Mouse (Mus musculus) 416B (cell line): ENCODE results near the gene Zfp563.

Source experiments
- DNase-seq: peaks from one replicate; pipeline ENCODE4 v3.0.0; 2011; ENCODE audit warnings: low read depth

Zfp563 gene

DNA sequence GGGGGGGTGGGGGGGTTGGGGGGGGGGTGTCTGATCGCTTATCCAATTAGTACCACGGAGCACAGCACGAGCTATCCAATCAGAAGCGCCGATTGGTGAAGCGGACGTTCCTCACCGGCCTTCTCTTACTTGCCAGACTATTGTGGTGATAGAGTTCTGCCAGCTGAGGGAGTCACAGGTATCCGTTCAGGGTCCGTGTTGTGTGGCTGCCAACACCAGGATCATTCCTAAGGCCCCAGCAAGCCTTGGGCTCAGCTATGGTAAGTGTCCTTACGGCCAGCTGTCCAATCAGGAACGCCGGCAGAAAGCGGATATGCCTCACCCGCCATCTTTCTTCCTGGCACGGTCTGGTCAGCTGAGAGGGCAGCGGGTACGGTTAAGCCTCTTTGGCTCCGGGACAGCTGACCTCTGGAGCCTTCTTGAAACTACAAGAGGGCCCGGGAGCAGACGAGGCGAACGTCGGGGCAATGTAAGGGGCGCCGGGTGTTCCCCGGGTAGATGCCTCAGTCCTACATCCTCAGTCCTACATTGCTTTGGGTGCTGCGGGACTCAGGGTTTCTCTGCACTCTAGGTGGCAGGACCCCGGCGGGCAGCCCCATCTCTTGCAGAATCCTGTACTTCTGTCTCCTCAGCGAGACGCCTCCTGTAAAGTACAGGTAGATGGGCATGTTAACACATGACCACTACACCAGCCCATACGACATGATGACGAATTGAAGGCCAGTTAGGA is at the start of gene Zfp563:
TSS of gene Zfp563 (plus strand) at position 91 of the 730 bp plus-strand sequence.
- peak; percentile 92 for DNase-seq

DNA sequence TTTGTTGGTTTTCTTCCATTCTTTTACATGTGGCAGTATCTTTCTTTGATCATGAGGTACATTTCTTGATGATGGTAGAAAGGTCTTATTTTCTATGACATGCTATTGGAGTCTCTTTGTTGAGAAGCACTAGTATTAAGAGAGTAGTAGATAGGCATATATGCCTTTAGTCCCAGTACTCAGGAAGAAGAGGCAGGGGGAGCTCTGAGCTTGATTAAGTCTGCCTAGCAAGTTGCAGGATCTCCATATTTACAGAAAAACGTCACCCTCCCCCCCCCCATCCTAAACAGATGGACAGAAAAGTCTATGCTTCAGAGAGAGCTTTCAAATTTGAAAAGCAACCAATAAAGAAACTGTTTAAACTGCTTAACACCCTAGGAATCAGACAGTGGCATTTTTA is 30.3 kb upstream of the Zfp563 start:
- DNase-seq = peak; percentile 39

DNA sequence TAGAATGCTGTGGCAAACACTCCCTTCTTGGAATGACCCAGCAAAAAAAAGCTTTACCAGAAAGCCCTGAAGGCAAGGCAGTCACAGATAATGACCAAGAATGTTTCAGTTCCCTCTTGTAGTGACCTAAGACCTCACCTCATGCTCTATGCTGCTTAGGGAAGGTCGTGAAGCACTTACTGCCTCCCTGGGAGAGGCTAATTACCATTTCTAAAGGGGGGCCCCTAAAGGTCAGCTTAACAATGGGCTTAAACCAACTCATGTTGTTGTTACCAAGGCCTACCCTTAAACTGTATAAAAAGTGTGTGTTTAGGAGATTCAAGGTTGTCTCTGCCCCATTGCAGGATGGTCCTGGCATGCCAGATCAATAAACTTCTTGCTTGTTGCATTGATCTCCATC is 26.1 kb upstream of the Zfp563 start:
- DNase-seq = no peak

DNA sequence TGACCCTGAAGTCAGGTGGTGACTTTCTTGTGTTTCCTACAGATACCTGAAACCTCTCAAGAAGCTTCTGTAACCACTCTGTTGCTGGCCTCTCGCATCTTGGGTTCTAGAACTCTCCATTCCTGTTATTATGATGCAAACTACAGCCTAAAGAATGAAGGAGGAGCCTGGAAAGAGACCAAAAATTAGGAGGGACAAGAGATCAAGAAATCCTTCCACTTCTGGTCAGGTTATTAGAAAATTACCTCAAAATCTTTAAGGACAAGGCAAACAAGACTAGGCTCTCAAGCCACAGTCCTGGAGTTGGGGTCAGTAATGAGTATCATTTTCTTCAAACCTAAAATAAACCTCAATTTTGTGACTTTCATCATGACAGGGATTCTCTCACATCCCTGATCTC is 21.2 kb upstream of the Zfp563 start, which contains the start of gene 4921501E09Rik:
TSS of gene 4921501E09Rik (minus strand) at position 101 of the 400 bp plus-strand sequence.
- no peak for DNase-seq

DNA sequence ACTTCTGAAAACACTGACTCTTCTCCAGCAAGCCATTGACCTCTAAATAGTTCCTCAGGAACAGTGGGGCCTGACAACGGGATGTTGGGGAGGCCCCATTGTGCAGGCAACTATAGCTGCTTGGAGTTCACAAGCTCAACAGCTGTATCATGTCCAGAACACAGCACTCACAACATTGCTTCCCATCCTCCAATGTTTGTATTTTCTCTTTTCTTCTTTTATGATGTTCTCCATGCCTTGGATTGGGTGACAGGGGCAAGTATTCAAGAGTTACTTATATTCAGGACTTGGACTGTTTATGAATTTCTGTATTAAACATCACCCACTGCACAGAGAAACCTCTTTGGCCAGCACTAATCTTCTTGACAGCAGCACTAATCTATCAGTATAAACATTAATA is 2.5 kb downstream of the Zfp563 start:
- no peak for DNase-seq

DNA sequence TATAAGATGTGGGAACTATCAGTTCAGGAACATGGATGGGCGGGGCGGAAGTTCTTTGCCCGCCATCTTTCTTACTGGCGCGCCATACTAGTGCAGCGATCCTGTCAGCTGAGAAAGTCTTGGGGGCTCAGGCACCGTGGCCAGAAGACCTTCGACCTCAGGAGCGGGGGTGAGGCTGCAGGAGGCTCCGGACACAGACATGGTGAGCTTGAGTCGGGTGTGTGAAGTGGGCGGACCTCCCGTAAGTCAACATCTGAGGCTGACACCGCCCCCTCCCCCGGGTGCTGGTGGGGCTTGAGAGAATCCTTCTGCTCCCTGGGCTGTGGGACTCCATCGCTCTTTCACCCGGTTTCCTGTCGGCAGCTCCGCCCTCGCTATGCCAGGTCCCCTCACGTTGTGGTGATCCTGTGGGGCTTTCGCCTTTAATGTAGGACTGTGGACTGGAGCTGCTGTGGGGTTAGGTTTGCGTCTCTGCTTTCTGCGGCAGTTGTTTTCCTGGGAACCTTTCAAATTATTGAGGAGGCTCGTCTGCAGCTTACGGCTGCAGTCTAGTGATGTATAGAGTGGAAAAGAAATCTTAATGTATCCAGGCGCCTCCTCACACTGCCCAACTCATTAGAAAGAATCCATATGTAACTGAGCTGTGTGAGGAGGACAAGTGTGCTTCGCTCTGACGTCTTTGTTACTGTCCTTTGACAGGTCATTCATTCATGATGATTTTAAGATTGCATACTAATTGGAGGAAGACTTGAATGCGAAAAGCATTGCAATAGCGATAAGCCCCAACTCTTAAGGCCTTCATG is 3.5 kb downstream of the Zfp563 start:
- peak; percentile 67 for DNase-seq

DNA sequence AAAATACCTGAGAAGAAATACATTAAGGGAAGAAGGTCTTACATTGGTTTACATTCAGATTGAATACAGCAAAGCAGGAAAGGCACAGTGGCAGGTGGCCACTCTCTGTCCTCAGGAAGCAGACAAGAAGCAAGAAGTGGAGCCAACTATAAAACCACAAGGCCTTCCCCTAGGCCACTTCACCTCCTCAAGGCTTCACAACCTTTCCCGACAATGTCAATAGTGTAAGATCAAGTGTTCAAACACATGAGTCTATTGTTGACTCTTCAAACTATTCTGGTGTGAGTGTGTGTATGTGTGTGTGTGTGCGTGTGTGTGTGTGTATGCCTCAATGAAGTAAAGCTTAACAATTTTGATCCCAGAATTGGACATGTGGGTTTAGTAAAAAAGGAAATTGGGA is 8.3 kb downstream of the Zfp563 start:
- peak; percentile 17 for DNase-seq

DNA sequence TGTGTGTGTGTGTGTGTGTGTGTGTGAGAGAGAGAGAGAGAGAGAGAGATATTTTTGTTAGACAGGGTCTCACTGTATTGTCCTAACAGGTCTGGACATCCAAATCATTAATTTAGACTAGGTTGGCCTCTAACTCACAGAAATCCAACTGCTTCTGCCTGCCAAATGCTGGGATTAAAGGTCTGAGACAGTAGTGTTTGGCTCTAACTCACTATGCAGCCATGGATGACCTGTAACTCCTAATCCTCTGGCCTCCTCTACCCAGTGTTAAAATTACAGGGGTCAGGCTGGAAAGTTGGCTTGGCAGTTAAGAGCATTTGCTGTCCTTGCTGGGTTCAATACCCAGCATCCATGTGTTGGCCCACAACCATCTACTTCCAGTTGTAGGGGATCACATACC is 35.4 kb downstream of the Zfp563 start:
- no peak for DNase-seq

DNA sequence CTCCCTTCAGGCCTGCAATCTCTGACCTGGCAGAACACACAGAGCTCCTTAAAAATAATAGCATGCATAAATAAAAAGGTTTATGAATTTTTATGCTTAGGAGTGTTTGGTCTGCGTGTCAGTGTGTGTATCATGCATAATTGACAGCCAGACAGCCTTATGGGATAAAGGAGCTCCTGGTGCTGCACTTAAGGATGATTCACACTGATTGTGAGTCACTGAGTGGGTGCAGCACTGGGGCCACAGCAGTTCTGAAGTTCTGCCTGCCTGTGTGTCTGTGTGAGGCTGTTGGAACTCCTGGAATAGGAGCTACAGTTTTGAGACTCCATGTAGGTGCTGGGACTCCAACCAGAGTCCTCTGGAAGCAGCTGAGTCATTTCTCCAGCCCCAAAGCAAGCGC is 37.1 kb downstream of the Zfp563 start:
- peak; percentile 5 for DNase-seq

DNA sequence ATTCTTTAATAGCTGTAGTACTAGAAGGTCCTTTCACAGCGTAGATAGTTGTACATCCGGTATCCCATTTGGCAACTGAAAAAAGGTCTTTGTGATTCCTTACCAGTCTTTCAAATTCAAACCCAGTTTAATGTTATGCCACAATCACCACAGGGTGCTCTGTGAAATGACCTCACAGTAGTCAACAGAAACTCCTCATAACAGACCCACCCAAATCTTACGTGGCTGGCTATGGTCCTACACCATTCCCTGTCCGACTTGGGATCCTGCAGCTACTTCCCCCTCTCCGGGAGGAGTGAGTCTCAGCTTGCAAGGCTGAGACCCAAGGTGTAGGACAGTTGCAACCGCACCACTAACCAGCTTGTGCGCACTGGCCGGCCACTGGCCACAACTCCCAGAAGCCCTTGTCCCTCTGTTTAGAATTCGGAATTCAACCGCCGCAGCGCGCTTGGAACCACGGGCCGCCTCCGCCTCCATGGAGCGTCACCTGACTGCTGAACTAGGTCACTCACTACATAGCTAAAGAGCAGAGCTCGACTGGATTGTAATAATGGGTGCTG is 50.2 kb downstream of the Zfp563 start, which contains the start of gene Morc2b:
TSS of gene Morc2b (minus strand) at position 423 of the 560 bp plus-strand sequence.
- no peak for DNase-seq
